Mouse (Mus musculus): ENCODE measurements around the gene Prdm16. TPM values are rescaled to one million over a fixed set of nuclear protein-coding genes. Genes with fewer than 3 reads are reported as not detected.

The Prdm16 gene
- polyA plus RNA-seq, 1 experiment from 2014 or later: 23.5 TPM

DNA sequence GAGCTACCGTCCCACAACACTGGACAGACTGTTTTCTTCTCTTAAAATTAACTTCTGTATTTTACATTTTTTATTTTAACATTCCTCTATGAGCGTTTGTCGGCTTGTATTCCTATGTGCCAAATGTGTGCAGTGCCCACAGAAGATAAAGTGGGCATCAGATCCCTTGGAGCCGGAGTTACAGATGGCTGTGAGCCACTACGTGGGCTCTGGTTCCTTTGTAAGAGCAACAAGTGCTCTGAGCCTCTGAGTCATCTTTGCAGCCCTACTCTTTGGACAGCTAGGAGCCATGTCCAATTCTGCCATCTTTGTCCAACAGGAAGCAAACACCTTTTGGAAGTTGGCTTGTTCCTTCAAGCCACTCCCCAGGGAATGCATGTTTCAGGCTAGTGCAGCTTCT is 78.6 kb downstream of the Prdm16 start:
- Histone ChIP-seq H3K36me3 (no peaks in the 10 kb centered on the region), H3K27ac (no peak overlapping the region), H3K4me1 (replicated peaks) (peaks cover 53% of the 10 kb centered on the region), H3K4me3 (no peak overlapping the region), H3K9me3 (no peaks in the 10 kb centered on the region), H3K27me3 (ENCODE audit: insufficient read depth, poor library complexity, severe bottlenecking) (peaks cover 94% of the 10 kb centered on the region)
- DNase-seq (ENCODE audit: low spot score): no peak
- 94% methylated on average over 5 of the region's 5 CpGs for WGBS

GRCm38 (mm10) chr4:154557168-154557567 is 79.5 kb downstream of the Prdm16 start:
- Histone ChIP-seq H3K27me3 (ENCODE audit: insufficient read depth, poor library complexity, severe bottlenecking) (peaks cover 94% of the 10 kb centered on the region), H3K4me3 (no peak overlapping the region), H3K27ac (peak overlapping the region; percentile 35; the same call in 1 of the 2 replicates), H3K36me3 (no peaks in the 10 kb centered on the region), H3K9me3 (no peaks in the 10 kb centered on the region), H3K4me1 (replicated peaks) (peaks cover 61% of the 10 kb centered on the region)
- WGBS: 89% methylated on average over 11 of the region's 11 CpGs
- DNase-seq (ENCODE audit: low spot score): no peak

DNA sequence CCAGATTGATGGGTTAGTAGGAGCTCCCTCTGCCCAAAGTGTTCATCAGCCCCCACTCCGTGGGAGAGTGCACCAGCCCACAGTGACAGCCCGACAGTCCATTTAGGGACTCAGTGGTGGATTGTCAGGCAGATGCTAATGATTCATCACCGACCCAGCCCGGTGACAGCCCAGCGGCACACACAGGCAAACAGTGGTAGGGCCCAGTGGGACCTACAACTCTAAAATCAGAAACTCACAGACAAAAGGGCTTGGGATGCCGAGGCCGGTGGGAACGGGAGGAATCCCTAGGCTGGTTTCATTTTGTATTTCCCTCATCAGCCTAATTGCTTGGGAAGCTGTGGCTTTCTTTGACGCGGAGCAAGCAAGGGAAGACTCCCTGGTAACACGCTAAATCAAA is 80.3 kb downstream of the Prdm16 start:
- DNase-seq (ENCODE audit: low spot score): no peak
- Histone ChIP-seq H3K9me3 (no peaks in the 10 kb centered on the region), H3K4me1 (replicated peaks) (peaks cover 61% of the 10 kb centered on the region), H3K27me3 (ENCODE audit: insufficient read depth, poor library complexity, severe bottlenecking) (peaks cover 94% of the 10 kb centered on the region), H3K27ac (peak overlapping the region; percentile 54), H3K4me3 (no peak overlapping the region), H3K36me3 (no peaks in the 10 kb centered on the region)
- WGBS: 52% methylated on average over 11 of the region's 11 CpGs

GRCm38 (mm10) chr4:154549961-154550393 is 86.7 kb downstream of the Prdm16 start:
- H3K27me3 ChIP-seq (ENCODE audit: insufficient read depth, poor library complexity, severe bottlenecking): peaks cover 94% of the 10 kb centered on the region
- peaks cover 80% of the 10 kb centered on the region for H3K4me1 ChIP-seq (replicated peaks)
- WGBS: 18% methylated on average over 17 of the region's 17 CpGs
- H3K36me3 ChIP-seq: no peaks in the 10 kb centered on the region
- DNase-seq (ENCODE audit: low spot score): peak; percentile 52
- H3K9me3 ChIP-seq: no peaks in the 10 kb centered on the region
- H3K27ac ChIP-seq: peak overlapping the region; percentile 83
- peak overlapping the region; percentile 37 for H3K4me3 ChIP-seq

- Histone ChIP-seq H3K27ac (peak overlapping the region; percentile 83), H3K36me3 (no peaks in the 10 kb centered on the region), H3K4me1 (replicated peaks) (peaks cover 78% of the 10 kb centered on the region), H3K27me3 (ENCODE audit: insufficient read depth, poor library complexity, severe bottlenecking) (peaks cover 94% of the 10 kb centered on the region), H3K9me3 (no peaks in the 10 kb centered on the region), H3K4me3 (peak overlapping the region; percentile 37)
- peak; percentile 39 for DNase-seq (ENCODE audit: low spot score)
- WGBS: 36% methylated on average over 11 of the region's 11 CpGs
Observed at GRCm38 (mm10) chr4:154549497-154549896, 87.2 kb downstream of the Prdm16 start.

DNA sequence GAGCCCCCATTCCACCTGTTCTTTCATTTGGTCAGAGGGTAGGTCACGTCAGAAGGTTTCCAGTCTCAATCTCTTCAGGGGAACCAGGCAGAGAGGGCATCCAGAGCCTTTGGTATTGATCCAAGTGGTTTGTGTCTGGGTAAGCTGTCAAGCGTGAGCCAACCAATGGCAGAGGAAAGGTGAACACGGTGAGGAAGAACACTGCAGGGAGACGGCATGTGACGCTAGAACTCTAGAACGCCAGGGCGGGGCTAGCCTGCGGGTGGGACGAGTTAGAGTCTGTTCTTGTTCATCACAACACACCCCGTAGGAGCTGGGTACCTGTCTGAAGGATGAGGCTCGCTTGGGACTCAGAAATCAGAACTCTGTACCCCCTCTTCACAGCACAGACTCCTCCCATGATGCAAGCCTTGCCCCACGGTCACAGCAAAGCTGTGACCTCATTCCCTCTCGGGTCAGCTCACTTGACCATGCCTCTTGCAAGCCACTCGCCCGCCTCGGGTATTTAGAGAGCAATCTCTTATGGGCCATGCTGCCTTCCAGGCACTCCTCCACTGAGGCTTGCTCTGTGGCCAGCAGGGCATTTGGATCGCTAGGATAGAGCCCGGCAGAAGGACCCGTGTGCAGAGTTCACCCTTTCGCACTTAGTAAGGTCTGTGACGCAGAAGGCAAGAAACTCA is 89.4 kb downstream of the Prdm16 start:
- H3K9me3 ChIP-seq: no peaks in the 10 kb centered on the region
- WGBS: 73% methylated on average over 21 of the region's 21 CpGs
- no peak overlapping the region for H3K4me3 ChIP-seq
- H3K27me3 ChIP-seq (ENCODE audit: insufficient read depth, poor library complexity, severe bottlenecking): peaks cover 95% of the 10 kb centered on the region
- peak overlapping the region; percentile 70; the same call in 1 of the 2 replicates for H3K27ac ChIP-seq
- H3K4me1 ChIP-seq (replicated peaks): peaks cover 81% of the 10 kb centered on the region
- no peaks in the 10 kb centered on the region for H3K36me3 ChIP-seq
- DNase-seq (ENCODE audit: low spot score): no peak

DNA sequence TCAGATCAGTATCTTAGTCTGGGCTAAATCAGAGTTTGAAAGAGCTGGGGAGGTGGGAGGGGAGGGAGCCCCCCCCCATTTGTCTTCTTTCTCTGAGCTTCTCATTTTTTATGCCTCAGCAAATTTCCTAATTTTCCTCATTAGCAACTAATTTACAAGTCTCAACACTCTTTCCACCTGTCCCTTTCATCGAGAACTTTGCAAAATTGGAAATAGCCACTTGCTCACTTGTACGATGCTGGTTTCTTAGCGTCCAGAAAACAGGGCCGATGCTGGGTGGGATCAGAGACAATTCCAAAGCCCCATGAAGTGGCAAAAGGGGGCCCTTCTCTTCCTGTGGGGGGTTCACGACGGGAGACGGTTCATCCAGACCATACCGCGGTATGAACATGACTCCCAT is 91.4 kb downstream of the Prdm16 start:
- no peaks in the 10 kb centered on the region for H3K36me3 ChIP-seq
- H3K27me3 ChIP-seq (ENCODE audit: insufficient read depth, poor library complexity, severe bottlenecking): peaks cover 89% of the 10 kb centered on the region
- no peaks in the 10 kb centered on the region for H3K9me3 ChIP-seq
- no peak for DNase-seq (ENCODE audit: low spot score)
- 81% methylated on average over 9 of the region's 9 CpGs for WGBS
- H3K4me3 ChIP-seq: no peak overlapping the region
- peaks cover 95% of the 10 kb centered on the region for H3K4me1 ChIP-seq (replicated peaks)
- no peak overlapping the region for H3K27ac ChIP-seq

GRCm38 (mm10) chr4:154543921-154544320 is 92.8 kb downstream of the Prdm16 start:
- DNase-seq (ENCODE audit: low spot score): peak; percentile 51
- no peaks in the 10 kb centered on the region for H3K36me3 ChIP-seq
- no peaks in the 10 kb centered on the region for H3K9me3 ChIP-seq
- WGBS: 36% methylated on average over 21 of the region's 21 CpGs
- H3K4me1 ChIP-seq (replicated peaks): peaks cover 95% of the 10 kb centered on the region
- peak overlapping the region; percentile 54; the same call in 1 of the 2 replicates for H3K27ac ChIP-seq
- H3K27me3 ChIP-seq (ENCODE audit: insufficient read depth, poor library complexity, severe bottlenecking): peaks cover 84% of the 10 kb centered on the region
- peak overlapping the region; percentile 7 for H3K4me3 ChIP-seq

DNA sequence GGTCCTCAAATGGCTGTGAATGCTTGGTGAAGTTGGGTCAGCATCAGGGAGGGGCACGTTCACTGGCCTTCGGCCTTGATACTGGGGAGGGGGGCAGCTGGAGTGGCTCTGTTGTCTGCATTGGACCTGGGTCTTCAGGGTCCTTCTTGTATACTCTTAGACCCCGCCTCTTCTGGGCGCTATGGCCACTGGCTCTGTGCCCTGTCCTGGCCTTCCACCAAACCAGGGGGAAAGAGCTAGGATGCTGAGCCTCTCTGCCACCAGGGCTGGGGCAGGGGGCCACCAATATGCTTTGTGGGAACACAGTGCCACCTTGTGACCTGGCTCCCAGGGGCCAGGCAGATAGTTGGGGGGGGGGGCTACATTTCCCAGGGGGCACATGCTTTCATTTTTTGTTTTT is 93.5 kb downstream of the Prdm16 start:
- Histone ChIP-seq H3K4me1 (replicated peaks) (peaks cover 88% of the 10 kb centered on the region), H3K4me3 (no peak overlapping the region), H3K27me3 (ENCODE audit: insufficient read depth, poor library complexity, severe bottlenecking) (peaks cover 76% of the 10 kb centered on the region), H3K27ac (peak overlapping the region; percentile 17), H3K9me3 (no peaks in the 10 kb centered on the region), H3K36me3 (no peaks in the 10 kb centered on the region)
- no peak for DNase-seq (ENCODE audit: low spot score)
- WGBS: 65% methylated on average over 4 of the region's 4 CpGs

GRCm38 (mm10) chr4:154542568-154542967 is 94.1 kb downstream of the Prdm16 start:
- Histone ChIP-seq H3K4me1 (replicated peaks) (peaks cover 83% of the 10 kb centered on the region), H3K27ac (peak overlapping the region; percentile 77; the same call in 1 of the 2 replicates), H3K27me3 (ENCODE audit: insufficient read depth, poor library complexity, severe bottlenecking) (peaks cover 70% of the 10 kb centered on the region), H3K36me3 (no peaks in the 10 kb centered on the region), H3K9me3 (no peaks in the 10 kb centered on the region), H3K4me3 (no peak overlapping the region)
- DNase-seq (ENCODE audit: low spot score): no peak
- 57% methylated on average over 5 of the region's 5 CpGs for WGBS

GRCm38 (mm10) chr4:154541632-154542276 is 94.9 kb downstream of the Prdm16 start:
- H3K27me3 ChIP-seq (ENCODE audit: insufficient read depth, poor library complexity, severe bottlenecking): peaks cover 69% of the 10 kb centered on the region
- H3K27ac ChIP-seq: peak overlapping the region; percentile 77
- DNase-seq (ENCODE audit: low spot score): no peak

GRCm38 (mm10) chr4:154540671-154541070 is 96.0 kb downstream of the Prdm16 start:
- Histone ChIP-seq H3K27ac (peak overlapping the region; percentile 77), H3K27me3 (ENCODE audit: insufficient read depth, poor library complexity, severe bottlenecking) (peaks cover 71% of the 10 kb centered on the region), H3K4me1 (replicated peaks) (peaks cover 78% of the 10 kb centered on the region), H3K4me3 (no peak overlapping the region), H3K9me3 (no peaks in the 10 kb centered on the region), H3K36me3 (no peaks in the 10 kb centered on the region)
- WGBS: 28% methylated on average over 10 of the region's 10 CpGs
- DNase-seq (ENCODE audit: low spot score): peak; percentile 61

More at GRCm38 (mm10) chr4:154541632-154542276, 94.9 kb downstream of the Prdm16 start:
- peaks cover 76% of the 10 kb centered on the region for H3K4me1 ChIP-seq (replicated peaks)
- H3K9me3 ChIP-seq: no peaks in the 10 kb centered on the region
- no peaks in the 10 kb centered on the region for H3K36me3 ChIP-seq
- WGBS: 77% methylated on average over 9 of the region's 9 CpGs
- H3K4me3 ChIP-seq: no peak overlapping the region

DNA sequence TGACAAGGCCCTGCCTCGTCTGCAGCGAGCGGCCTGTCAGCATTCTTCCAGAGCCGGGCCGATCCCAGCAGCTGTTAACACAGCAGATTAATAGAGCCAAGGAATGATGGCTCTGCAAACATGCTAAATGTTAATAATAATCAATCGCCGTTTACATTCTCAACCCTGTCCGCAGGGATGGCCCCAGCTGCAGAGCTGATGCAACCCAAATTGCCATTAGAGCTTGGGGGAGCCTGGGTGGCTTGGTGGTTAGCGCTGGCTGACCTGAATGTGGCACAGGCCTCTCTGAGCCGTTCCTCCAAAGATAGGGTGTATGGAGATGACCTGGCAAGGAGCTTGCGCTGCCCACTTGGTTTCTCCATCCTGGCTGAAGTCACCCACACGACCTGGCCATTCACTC is 97.0 kb downstream of the Prdm16 start:
- 83% methylated on average over 12 of the region's 12 CpGs for WGBS
- peak overlapping the region; percentile 24; the same call in 1 of the 2 replicates for H3K27ac ChIP-seq
- no peaks in the 10 kb centered on the region for H3K9me3 ChIP-seq
- peaks cover 72% of the 10 kb centered on the region for H3K4me1 ChIP-seq (replicated peaks)
- DNase-seq (ENCODE audit: low spot score): no peak
- H3K27me3 ChIP-seq (ENCODE audit: insufficient read depth, poor library complexity, severe bottlenecking): peaks cover 62% of the 10 kb centered on the region
- no peak overlapping the region for H3K4me3 ChIP-seq
- no peaks in the 10 kb centered on the region for H3K36me3 ChIP-seq

Data from hindbrain, embryonic 10.5 days (tissue).